Mouse (Mus musculus): ENCODE data around the gene Chrd. TPM values are rescaled to one million over a fixed set of nuclear protein-coding genes. Genes with fewer than 3 reads are reported as not detected.

The Chrd gene
- total RNA-seq, 2 experiments from 2014 or later = 87.9 to 90.5 TPM

DNA sequence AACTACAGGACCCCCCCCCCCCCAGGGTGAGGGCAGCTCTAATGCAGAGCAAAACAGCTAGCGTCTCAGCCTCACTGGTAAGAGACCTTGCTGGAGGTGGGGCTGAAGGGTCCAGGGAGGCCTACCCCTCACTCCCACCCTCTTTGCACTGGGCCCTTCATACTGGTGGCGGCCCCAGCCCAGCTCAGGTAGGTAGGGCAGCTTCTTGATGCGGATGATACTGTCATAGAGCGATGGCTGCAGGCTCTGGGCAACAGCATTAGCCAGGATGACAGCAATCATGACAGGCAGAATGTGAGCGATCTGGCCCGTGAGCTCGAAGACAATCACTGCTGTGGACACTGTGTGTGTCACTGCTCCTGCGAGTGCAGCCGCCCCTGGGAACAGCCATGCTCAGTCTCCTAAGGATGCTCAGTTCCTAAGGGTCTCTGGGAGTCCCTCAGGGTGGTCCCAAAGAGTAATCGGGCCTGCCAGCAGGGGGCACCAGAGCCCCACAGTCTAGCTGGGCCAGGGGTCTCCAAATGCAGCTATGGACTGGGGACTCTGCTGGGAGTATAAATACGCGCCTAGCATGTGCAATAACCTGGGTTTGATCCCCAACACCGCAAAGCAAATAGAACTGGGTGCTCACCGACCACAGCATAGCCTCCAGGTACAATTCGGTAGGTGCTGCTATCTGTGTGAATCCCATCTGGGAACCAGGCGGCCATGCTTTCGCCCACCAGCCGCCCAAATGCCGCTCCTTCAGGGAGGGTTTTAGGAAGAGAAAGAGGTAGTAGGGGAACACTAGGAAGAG lies 23.8 kb upstream of the Chrd start:
- peak in 1 of 2 experiments; percentile 52 for DNase-seq (ENCODE audit: low spot score in 2 of 2)

DNA sequence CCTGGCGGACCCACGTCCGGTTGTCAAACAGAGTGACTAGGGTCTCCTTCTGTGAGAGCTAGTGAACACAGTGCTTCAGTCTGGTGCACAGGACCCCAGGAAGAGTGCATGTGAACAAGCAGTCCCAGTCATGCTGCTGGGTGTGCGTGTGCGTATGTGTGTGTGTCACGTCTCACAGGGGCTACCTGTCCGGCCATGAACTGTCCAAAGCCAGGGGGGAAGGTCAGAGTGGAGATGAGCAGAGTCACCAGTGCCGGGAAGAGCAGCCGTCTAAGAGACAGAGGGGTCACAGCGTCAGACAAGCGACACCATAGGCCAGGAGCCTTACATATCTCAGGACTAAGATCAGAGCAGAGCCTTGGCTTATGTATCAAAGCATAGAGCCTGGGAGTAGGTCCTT lies 22.6 kb upstream of the Chrd start:
- peak in 1 of 2 experiments; percentile 17 for DNase-seq (ENCODE audit: low spot score in 2 of 2)

DNA sequence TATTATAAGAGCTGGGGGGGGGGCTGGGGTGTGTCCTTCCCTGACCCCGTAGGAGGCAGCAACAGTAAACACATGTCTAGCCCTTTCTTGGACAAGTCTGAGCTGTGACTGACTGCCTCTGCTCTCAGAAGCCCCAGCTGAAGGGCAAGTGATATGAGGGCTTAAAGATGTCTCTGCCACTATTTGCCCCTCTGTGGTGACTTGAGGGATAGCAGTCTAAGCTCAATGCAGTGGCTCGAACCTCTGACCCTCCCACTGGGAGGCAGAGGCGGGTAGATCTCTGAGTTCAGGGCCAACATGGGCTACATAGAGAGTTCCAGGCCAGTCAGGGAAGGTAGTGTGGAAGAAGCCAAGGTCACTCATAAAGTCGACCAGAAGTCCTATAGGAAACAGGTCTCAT lies 22.1 kb upstream of the Chrd start:
- DNase-seq (ENCODE audit: low spot score in 2 of 2) = peak in 1 of 2 experiments; percentile 36

DNA sequence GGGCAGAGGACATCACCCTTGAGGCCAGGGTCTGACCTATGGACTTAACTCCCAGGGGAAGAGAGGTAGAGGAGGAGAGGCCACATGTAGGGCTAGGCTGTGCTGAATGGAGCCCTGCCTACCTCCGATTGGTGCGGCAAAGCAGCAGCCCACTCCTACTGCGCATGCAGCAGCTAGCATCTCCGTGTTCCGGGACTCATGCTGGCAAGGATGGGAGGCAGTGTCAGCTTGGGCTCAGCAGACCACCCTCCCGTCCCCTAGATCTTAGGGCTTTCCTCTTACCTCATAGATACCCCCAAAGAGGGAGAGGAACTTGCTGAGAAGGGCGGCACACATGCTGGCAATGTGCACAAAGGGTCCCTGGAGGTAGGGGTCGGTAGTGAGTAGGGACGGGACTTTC lies 20.7 kb upstream of the Chrd start:
- peak in 1 of 2 experiments; percentile 15 for DNase-seq (ENCODE audit: low spot score in 2 of 2)

DNA sequence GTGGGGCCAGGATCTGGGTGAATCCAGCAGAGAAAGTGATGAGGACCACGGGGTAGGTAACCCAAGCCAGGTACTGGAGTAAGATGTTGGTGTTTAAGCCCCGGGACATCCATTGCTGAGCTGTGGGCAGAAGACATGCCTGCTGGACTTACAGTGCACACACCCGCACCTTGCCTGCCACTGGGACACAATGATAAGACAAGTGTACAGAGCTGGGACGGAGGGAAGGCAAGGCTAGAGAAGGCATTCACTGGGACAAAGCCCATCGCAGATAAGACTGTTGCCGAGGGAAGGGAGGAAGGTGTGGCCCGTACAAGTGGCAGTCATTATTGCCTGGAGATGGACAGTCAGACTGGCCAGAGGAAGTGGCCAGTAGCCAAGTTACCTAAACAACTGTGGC lies 20.0 kb upstream of the Chrd start:
- peak in 1 of 2 experiments; percentile 15 for DNase-seq (ENCODE audit: low spot score in 2 of 2)

DNA sequence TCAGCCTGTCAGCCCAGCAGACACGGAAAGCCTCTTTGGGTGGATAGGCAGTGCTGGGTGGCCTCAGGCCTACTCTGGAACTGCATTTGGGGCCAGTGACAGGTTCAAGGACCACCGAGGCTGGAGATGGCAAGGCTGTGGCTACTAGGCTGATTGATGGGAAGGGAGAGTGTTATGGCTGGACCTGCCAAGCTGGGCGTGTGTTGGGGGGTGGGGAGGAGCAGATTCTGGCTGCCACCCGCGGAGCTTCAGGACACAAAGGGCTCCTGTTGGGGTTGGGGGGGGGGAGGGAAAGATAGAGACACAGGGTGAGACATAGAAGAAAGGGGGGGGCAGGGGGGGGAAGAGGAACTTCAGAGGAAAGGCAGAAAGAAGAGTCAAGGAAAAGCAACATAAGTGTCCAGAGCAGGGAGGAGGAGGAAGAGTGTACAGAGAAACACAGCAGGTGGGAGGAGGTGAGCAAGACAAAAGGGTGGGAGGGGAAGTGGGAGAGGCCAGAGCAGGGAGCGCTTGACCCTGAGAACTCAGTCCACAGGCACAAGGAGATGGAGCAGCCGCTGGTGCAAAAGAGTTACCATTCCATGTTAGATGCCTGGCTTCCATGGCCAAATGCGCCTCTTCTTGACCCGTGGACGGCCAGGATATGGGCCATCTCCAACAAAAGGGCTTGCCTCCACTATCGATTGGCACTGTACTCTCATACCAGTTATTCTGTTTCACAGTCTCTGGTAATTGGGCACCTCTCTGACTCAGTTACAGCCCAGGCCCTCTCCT lies 18.4 kb upstream of the Chrd start:
- peak in 1 of 2 experiments; percentile 11 for DNase-seq (ENCODE audit: low spot score in 2 of 2)

DNA sequence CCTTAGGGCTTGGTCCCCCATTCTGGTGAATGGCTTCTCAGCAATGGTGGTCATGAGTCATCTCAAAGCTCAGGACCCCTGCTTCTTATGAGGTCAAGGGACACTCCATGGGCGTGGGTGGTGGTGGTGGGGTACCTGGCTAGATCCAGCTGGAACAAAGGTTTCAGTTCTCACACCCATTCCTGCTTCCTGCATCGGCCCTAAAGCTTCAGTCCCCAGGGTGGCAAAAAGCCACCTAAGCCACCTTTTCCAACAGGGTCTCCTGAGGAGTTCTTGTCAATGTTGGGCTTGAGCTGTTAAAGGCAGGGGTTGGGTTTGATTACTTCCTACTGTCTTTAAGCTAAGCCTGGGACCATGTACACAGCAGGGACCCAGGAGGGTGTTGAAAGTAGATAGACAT lies 17.8 kb upstream of the Chrd start:
- DNase-seq (ENCODE audit: low spot score in 2 of 2) = peak in 1 of 2 experiments; percentile 19

DNA sequence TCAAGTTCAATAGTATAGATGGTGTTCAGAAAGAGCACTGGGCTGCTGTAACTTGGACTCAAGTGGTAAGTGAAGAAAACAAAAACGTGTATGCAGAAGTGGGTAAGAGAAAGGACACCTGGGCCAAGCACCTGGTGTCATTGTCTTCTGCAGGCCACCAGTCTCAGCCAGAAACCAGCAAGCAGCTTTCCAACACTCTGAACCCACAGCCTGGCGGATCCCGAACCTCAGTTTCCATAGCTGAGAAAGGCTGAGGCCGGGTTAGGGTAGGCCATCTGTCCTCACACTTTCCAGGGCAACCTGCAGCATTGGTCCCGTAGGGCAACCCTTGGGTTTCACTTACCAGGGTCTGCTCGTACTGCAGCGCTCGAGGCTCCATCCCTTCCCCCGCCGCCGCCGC lies 17.4 kb upstream of the Chrd start:
- peak in 1 of 2 experiments; percentile 21 for DNase-seq (ENCODE audit: low spot score in 2 of 2)

DNA sequence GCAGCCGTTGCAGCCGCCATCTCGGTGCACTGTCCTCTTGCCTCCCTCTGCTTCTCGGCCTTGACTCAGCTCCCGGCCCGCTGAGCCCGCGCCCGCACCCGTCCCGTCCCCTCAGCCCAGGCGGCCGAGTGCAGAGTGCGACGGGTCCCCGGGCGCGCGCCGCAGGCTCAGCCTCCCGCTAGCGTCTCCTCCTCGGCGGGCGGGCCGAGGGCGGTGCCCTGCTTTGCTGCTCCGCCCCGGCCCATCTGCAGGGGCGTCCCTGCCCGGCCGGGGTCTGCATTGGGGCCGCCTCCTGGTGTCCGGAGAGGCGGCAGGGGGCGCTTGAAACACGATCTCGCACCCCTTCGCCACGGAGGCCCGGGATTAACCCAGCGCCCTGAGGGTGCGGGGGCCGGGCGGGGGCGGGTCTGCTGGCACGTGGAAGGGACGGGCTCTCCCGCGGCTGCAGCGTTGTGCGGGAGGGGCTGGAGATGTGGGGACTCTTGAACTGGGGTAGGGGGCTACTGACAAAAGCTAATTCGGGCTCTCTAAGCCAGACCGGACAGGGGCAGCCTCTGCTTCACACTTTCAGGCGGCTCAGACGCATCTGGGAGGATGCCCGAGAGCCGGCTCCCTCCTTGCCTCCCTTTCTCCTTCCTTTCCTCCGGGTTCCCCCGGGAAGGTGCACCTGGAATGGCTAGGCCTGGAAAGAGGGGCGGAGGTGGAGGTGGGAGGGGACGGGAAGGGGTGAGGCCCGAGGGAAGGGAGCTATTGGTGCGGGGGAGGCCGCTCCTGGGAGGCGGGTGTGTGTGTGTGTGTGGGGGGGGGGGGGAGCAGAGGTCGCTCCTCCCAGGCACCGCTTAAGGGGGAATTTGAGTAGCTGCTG lies 16.7 kb upstream of the Chrd start:
- peak; percentile 77 to 85 for DNase-seq (ENCODE audit: low spot score in 2 of 2)

DNA sequence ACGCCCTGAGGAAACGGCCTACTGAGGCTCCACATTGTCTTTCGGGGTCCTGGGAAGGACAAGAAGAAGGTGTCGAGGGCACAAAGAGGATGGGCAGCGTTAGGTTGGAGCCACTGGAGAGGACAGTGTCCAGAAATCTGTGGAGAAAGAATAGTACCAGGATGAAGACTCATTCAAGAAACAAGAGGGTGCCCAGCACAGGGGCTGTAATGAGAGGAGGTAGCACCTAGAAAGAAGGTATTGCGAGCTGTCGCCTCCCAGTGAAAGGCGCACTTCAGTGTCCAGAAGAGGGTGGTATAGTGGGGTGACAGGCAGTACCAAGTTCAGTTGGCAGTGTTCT lies 16.1 kb upstream of the Chrd start:
- no peak for DNase-seq (ENCODE audit: low spot score in 2 of 2)

DNA sequence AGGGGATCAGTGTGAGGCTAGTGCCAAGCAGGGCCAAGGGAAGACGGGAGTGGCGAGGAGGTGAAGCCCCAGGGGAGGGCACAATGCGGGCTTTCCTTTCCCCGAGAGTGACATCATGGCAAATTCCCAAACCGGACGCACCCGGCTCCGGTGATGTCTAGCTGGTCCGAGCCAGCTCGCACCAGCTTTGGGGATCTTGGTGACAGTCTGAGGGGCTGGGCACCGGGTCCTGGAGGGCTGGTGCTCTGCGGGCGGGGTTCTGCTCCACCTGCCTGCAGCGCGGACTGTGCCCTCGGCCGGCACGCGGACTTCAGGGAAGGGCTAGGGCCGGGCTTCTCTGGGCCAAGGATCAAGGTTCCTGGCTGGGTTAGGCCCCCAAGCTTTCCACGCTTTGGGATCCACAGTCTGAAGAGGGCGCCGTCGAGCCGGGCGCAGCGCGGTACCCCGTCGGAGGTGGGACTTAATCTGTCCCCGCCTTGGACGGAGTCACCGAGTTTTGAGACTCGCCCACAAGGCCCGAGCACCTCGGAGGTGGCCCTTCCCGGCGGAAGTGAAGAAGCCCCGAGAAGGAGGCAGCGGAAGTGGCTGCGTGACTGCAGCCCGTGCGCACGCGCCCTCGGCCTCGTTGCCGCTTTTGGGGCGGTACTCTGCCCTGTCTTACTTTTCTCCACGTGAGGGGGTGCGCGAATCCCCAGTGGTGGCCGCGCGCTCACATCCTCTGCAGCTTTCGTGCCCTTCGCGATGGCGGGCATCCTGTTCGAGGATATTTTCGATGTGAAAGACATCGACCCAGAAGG lies 15.5 kb upstream of the Chrd start, which contains the start of the genes Polr2h and Clcn2:
TSS of gene Polr2h (plus strand) at position 485 of the 797 bp plus-strand sequence.
TSS of gene Clcn2 (minus strand) at position 566 of the 797 bp plus-strand sequence.
- peak; percentile 97 to 98 for DNase-seq (ENCODE audit: low spot score in 2 of 2)

DNA sequence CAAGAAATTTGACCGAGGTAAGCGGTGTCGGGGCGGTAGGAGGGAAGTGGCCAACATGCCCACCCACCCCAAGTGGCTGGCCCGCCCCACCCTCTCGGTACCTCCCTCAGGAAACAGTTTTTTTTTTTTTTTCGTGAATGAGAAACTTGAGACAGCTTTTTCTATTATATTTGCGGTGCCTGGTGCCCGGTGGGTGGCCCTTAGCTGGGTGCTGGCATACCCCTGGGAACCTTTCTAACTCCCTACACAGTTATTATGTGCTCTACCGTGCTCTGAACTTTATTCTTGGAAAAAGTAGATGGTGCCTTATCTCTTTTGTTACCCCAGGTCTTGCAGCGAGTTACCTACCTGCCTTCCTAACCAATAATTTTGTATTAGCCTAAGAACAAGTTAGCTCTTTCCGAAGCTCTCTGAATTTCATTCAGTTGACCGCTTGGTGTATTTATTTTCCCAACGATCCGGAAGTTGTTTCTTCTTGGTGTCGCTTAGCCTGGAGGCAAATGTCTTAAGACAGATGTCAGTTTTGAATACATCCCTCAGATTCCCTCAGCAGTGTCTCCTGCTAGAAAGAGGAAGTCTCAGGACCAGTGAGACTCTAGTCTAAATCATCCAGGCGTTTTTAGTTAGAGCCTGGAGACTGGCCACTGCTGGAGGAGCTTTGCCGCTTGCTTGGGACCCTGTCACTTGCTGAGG lies 14.8 kb upstream of the Chrd start:
- peak in 1 of 2 experiments; percentile 15 for DNase-seq (ENCODE audit: low spot score in 2 of 2)

DNA sequence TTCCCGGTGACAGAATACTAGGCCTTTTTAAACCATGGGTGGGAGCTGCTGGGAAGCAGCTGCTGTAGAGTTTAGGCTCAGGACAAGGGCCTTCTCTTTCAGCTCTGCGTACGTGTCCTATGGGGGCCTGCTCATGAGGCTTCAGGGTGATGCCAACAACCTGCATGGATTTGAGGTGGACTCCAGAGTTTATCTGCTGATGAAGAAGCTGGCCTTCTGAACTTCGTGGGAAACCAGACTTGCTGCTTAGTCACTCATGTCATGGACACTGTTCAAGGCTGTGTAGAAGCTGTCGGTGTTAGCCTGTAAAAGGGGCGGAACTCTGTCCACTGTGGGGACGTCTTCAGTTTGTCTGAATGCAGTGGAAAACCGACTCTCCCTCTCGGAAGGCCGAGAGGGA lies 11.1 kb upstream of the Chrd start:
- no peak for DNase-seq (ENCODE audit: low spot score in 2 of 2)

DNA sequence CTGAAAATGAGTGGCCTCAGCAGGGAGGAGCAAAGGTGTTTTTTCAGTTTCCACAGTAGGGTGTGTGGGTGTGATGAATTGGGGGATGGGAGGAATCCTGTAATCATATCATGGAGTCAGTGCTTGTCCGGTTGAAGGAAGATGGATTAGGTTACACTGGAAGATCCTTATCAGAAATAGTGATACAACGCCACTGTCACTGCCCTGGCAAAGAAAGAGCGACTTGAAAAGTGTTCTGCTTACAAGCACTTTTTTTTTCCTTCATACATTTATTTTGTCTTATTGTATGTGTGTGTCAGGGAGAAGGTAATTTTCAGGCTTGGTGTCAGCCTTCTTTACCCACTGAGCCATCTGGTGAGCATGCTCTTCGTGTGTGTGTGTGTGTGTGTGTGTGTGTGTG lies 10.2 kb upstream of the Chrd start:
- no peak for DNase-seq (ENCODE audit: low spot score in 2 of 2)

DNA sequence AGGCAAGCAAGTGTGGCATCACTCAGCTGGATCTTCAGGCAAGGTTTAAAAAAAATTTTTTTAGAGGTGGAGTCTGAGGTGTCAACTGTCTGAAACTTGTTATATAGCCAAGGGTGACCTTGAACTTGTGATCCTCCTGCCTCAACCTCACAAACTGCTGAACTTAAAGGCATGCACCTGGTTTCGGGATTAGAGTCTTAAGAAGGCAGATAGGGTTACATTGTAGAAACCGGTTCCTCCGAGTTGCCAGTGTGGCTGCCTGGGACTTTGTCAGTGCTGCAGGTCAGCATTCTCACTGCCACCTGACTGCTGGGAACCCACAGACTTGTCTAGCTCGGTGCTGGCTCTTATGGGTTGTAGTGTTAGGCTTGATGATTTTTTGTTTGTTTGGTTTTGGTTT lies 9.7 kb upstream of the Chrd start:
- DNase-seq (ENCODE audit: low spot score in 2 of 2) = no peak

DNA sequence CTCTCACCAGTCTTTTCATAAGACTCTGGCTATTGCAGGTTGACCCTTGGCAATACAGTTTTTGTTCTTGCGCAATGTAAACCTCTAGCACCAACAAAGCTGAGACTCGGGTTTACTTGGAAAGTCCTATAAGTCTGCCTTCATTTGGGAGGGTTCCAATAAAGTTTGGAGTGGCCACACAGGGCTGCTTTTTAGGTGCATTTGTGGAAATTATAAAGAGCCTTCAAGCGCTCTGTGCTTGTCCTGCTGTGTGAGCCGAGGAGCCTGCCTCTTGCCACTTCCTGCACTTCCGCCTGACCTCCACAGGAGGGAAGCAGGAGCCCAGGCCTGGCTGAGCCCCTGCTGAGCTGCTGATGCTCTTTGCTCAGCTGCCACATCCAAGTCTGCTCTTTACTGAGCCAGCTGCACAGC lies 8.6 kb upstream of the Chrd start:
- DNase-seq (ENCODE audit: low spot score in 2 of 2) = no peak

DNA sequence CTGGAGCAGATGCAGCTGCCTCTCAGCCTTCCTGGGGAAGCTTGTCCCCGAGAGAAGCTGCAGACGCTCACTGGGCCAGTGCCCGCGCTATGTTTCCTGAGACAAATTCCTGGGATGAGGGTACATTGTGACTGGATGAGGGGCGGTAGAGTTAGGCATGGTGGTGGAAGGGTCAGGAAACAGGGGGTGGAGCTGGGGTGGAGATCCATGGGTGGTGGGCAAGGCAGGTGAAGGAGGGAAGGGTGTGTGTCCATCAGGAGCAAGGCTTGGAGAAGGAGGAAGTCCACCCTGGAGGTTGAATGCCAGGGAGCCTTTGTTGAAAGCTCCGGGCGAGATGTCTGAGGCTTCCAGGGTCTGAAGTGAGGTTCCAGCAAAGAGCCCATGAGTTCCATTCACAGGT lies 7.6 kb upstream of the Chrd start:
- DNase-seq (ENCODE audit: low spot score in 2 of 2) = no peak

DNA sequence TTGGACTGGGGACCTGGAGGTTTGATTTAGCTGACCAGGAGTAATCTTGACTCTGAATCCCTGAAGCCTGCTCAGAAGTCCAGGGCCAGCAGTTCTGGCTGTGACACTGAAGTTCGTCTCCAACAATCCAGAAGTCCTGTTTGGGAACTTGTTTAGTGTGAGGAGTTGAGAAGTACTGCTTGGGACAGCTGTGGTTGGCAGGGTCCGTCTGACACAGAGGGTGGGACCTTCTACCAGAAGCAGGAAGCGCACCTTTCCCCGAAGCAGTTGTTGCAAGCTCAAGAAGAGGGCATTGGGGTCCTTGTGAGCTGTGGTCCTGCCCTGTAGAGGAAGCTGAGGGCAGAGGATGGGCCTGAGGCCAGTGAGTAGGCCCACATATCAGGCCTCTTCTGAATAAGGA lies 7.2 kb upstream of the Chrd start:
- DNase-seq (ENCODE audit: low spot score in 2 of 2) = no peak

DNA sequence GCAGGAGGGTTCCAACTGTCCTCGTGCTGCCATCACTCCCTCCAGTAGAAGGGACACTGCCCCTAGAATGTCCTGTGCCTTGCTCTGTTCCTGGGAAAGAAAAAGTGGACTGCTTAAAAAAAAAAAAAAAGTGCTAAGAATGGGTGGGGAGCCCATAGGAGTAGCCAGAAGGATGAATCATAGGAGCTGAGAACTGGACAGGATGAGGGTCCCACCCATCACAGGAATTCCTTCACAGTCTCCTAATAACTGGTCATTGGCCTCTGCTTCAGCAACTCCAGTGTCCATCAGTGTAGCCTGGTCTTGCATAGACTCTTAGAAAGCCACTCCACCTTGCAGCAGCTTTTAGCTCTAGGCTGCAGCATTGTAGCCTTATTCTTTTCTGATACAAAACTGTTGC lies 6.5 kb upstream of the Chrd start:
- DNase-seq (ENCODE audit: low spot score in 2 of 2) = no peak

DNA sequence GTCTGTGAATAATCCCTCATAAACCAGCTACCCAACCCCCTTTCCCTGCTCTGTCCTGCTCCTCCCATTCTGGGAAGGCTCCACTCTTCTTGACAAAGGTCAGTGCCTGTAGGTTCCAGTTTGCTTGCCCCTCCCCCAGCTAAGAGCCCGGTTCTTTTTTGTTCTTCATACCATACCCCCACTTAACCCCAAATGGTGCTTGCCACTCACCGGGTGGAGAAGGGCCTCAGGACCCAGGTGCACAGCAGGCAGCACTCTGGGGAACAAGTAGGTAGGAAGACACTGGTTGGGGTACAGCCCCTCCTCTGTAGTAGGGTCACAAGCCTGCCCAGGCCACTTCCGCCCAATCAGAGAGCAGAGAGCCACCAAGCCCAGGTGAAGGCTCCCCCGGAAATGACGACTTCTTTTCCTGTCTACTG lies 2.6 kb upstream of the Chrd start:
- DNase-seq (ENCODE audit: low spot score in 2 of 2) = no peak
